Mouse (Mus musculus) C2C12 (cell line): ENCODE results near the gene Coq8a. TPM values are rescaled to one million over a fixed set of nuclear protein-coding genes. Genes with fewer than 3 reads are reported as not detected.

Experiments
- H3K27me3 ChIP-seq: one replicate; pipeline ENCODE4 v1.6.1; 2011; ENCODE audit not compliant: control insufficient read depth, insufficient read depth, insufficient read length
- H3K36me3 ChIP-seq: one replicate; pipeline ENCODE4 v1.6.1; 2011; ENCODE audit not compliant: control insufficient read depth, insufficient read depth
- H3K4me3 ChIP-seq: one replicate; pipeline ENCODE4 v1.5.1; 2011; ENCODE audit warnings: mild to moderate bottlenecking, control low read depth; ENCODE audit not compliant: poor library complexity, insufficient read depth, severe bottlenecking
- H3K79me2 ChIP-seq: one replicate; pipeline ENCODE4 v1.6.1; 2011; ENCODE audit not compliant: control insufficient read depth, insufficient read depth
- H3K79me3 ChIP-seq: one replicate; pipeline ENCODE4 v1.6.1; 2011; ENCODE audit warnings: low read depth, control low read depth
- H3ac ChIP-seq: one replicate; pipeline ENCODE3; 2011; ENCODE audit warnings: low read depth; ENCODE audit not compliant: control insufficient read depth, insufficient read length
- CEBPB ChIP-seq: IDR thresholded peaks from one replicate; pipeline ENCODE4 v1.6.1; 2011; ENCODE audit warnings: low read depth, mild to moderate bottlenecking, control low read depth, moderate library complexity
- CTCF ChIP-seq: IDR thresholded peaks from one replicate; pipeline ENCODE4 v1.5.1; 2011; ENCODE audit not compliant: control insufficient read depth, insufficient read depth, insufficient read length
- FOSL1 ChIP-seq: IDR thresholded peaks from one replicate; pipeline ENCODE4 v1.8.0; 2011; ENCODE audit warnings: mild to moderate bottlenecking, low read length; ENCODE audit not compliant: poor library complexity, insufficient read depth, severe bottlenecking
- MAX ChIP-seq: IDR thresholded peaks from one replicate; pipeline ENCODE4 v1.6.1; 2011; ENCODE audit warnings: mild to moderate bottlenecking, control low read depth
- MYOD1 ChIP-seq: IDR thresholded peaks from one replicate; pipeline ENCODE4 v1.6.1; 2011; ENCODE audit warnings: low read depth; ENCODE audit not compliant: control insufficient read depth, insufficient read length
- MYOG ChIP-seq: IDR thresholded peaks from one replicate; pipeline ENCODE4 v1.6.1; 2011; ENCODE audit not compliant: control insufficient read depth, insufficient read length; ENCODE audit errors: extremely low read depth
- USF1 ChIP-seq: IDR thresholded peaks from one replicate; pipeline ENCODE4 v1.6.1; 2011; ENCODE audit warnings: low read depth, mild to moderate bottlenecking, control low read depth, moderate library complexity
- long read RNA-seq, 2 experiments: library from polyadenylated mRNA; unstranded; transcript quantifications; one replicate each; pipeline ENCODE4 v2.0.0; 2019 to 2020
- polyA plus RNA-seq: library from polyadenylated mRNA; unstranded; fragments of >200 nt; fragmentation: generic; extraction: Trizol; gene quantifications from one replicate; pipeline ENCODE4 v1.2.1, GENCODE M21; 2012; ENCODE audit warnings: missing spikeins

The Coq8a gene
- polyA plus RNA-seq: 0.21 TPM
- long read RNA-seq, experiment 1, full-length matches to known transcripts: 1 of 2 reads
- long read RNA-seq, experiment 1, partial matches to known transcripts: 0 of 2 reads
- long read RNA-seq, experiment 1, other reads (novel, unspliced or antisense): 1 of 2 reads
- long read RNA-seq, experiment 2, full-length matches to known transcripts: 2 of 2 reads
- long read RNA-seq, experiment 2, partial matches to known transcripts: 0 of 2 reads
- long read RNA-seq, experiment 2, other reads (novel, unspliced or antisense): 0 of 2 reads

- H3K4me3 ChIP-seq: no peak within 1 kb of the TSS
- H3K36me3 ChIP-seq: no peaks in the 10 kb centered on the region
- H3ac ChIP-seq: no peak within 1 kb of the TSS
- no peaks in the 10 kb centered on the region for H3K79me3 ChIP-seq
- no peaks in the 10 kb centered on the region for H3K79me2 ChIP-seq
- TF ChIP-seq MYOG (no peak), MYOD1 (peak; percentile 18), USF1 (no peak), CEBPB (no peak)
- H3K27me3 ChIP-seq: peaks cover 6% of the 10 kb centered on the region
Measured at GRCm38 (mm10) chr1:180198959-180199714, at the start of gene Coq8a. TSS of gene Coq8a (minus strand) at chr1:180199602.

- H3ac ChIP-seq: no peak overlapping the region
- no peak overlapping the region for H3K4me3 ChIP-seq
- H3K79me2 ChIP-seq: no peaks in the 10 kb centered on the region
- H3K27me3 ChIP-seq: no peaks in the 10 kb centered on the region
- TF ChIP-seq MAX (no peak), MYOG (no peak), CEBPB (no peak), USF1 (no peak), MYOD1 (no peak), CTCF (no peak), FOSL1 (no peak)
- no peaks in the 10 kb centered on the region for H3K36me3 ChIP-seq
- H3K79me3 ChIP-seq: no peaks in the 10 kb centered on the region
Measured at GRCm38 (mm10) chr1:180248593-180249146, 49.3 kb upstream of the Coq8a start.

- H3K79me2 ChIP-seq: no peaks in the 10 kb centered on the region
- H3K36me3 ChIP-seq: no peaks in the 10 kb centered on the region
- no peak overlapping the region for H3ac ChIP-seq
- TF ChIP-seq MYOD1 (no peak), USF1 (no peak), FOSL1 (no peak), CTCF (no peak), MYOG (no peak), CEBPB (no peak), MAX (no peak)
- H3K27me3 ChIP-seq: no peaks in the 10 kb centered on the region
- H3K79me3 ChIP-seq: no peaks in the 10 kb centered on the region
- no peak overlapping the region for H3K4me3 ChIP-seq
Measured at GRCm38 (mm10) chr1:180247901-180248300, 48.5 kb upstream of the Coq8a start.

GRCm38 (mm10) chr1:180245741-180246507, 46.5 kb upstream of the Coq8a start:
- Histone ChIP-seq H3K79me2 (no peaks in the 10 kb centered on the region), H3K36me3 (no peaks in the 10 kb centered on the region), H3K4me3 (no peak overlapping the region), H3K79me3 (no peaks in the 10 kb centered on the region), H3ac (no peak overlapping the region), H3K27me3 (no peaks in the 10 kb centered on the region)
- TF ChIP-seq CTCF: no peak
- no peak for TF ChIP-seq MAX
- no peak for TF ChIP-seq MYOD1
- TF ChIP-seq MYOG: no peak
- no peak for TF ChIP-seq CEBPB
- TF ChIP-seq FOSL1: no peak
- no peak for TF ChIP-seq USF1

GRCm38 (mm10) chr1:180231729-180232128, 32.3 kb upstream of the Coq8a start:
- Histone ChIP-seq H3K36me3 (no peaks in the 10 kb centered on the region), H3K27me3 (peaks cover 16% of the 10 kb centered on the region), H3K4me3 (no peak overlapping the region), H3ac (no peak overlapping the region), H3K79me3 (no peaks in the 10 kb centered on the region), H3K79me2 (no peaks in the 10 kb centered on the region)
- TF ChIP-seq MYOG (no peak), CEBPB (no peak), MYOD1 (no peak), MAX (no peak), FOSL1 (no peak), CTCF (no peak), USF1 (no peak)
